Mouse (Mus musculus) heart, embryonic 14.5 days (tissue): ENCODE measurements around the gene Mapk8ip3. TPM values are rescaled to one million over a fixed set of nuclear protein-coding genes. Genes with fewer than 3 reads are reported as not detected.
"Not testable (repeated sequence)": the region's sequence is repeated elsewhere in the genome, so short reads cannot be mapped to it uniquely, and the experiment has no call there.

Experiments used
- ATAC-seq: fragments of 200-750 bp; cut with Nextera tagmentation; 2 replicates; pipeline ENCODE4 v1.8.0; 2017; ENCODE audit warnings: low read depth, moderate TSS enrichment; ENCODE audit not compliant: insufficient number of reproducible peaks, insufficient read depth, low FRiP score
- H3K27ac ChIP-seq, 2 experiments: fragments of 200-500 bp in 1 of 2; fragments of 300-500 bp in 1 of 2; sonication (generic) in 1 of 2; replicated peaks in 1 of 2; 2 replicates each; pipeline ENCODE4 v1.5.1; 2012 to 2014; ENCODE audit warnings: low read depth in 2 of 2, low read length in 2 of 2, control low read depth in 1 of 2, mild to moderate bottlenecking in 1 of 2, mixed read lengths in 1 of 2; ENCODE audit not compliant: control insufficient read depth in 1 of 2, insufficient read depth in 1 of 2
- H3K27me3 ChIP-seq: fragments of 300-500 bp; sonication (generic); 2 replicates; pipeline ENCODE4 v1.6.1; 2014; ENCODE audit warnings: mild to moderate bottlenecking, low read length, control low read depth; ENCODE audit not compliant: control insufficient read depth, insufficient read depth
- H3K36me3 ChIP-seq: fragments of 300-500 bp; sonication (generic); 2 replicates; pipeline ENCODE4 v1.6.1; 2014; ENCODE audit warnings: mild to moderate bottlenecking, control low read depth, low read length, mixed read lengths; ENCODE audit not compliant: control insufficient read depth, insufficient read depth
- H3K4me1 ChIP-seq, 2 experiments: fragments of 200-500 bp in 1 of 2; fragments of 300-500 bp in 1 of 2; sonication (generic) in 1 of 2; 2 replicates each; pipeline ENCODE4 v1.6.1; 2012 to 2014; ENCODE audit warnings: low read length in 2 of 2, control low read depth in 1 of 2, mixed read lengths in 1 of 2; ENCODE audit not compliant: control insufficient read depth in 2 of 2, insufficient read depth in 2 of 2
- H3K4me2 ChIP-seq: fragments of 300-500 bp; sonication (generic); 2 replicates; pipeline ENCODE4 v1.6.1; 2014; ENCODE audit warnings: mild to moderate bottlenecking, low read length
- H3K4me3 ChIP-seq, 2 experiments: fragments of 200-500 bp in 1 of 2; fragments of 300-500 bp in 1 of 2; sonication (generic) in 1 of 2; 2 replicates each; pipeline ENCODE4 v1.5.1; 2012 to 2014; ENCODE audit warnings: low read length in 2 of 2, mild to moderate bottlenecking in 2 of 2, control low read depth in 1 of 2, low read depth in 1 of 2, moderate library complexity in 1 of 2; ENCODE audit not compliant: control insufficient read depth in 1 of 2, insufficient read depth in 1 of 2
- H3K9ac ChIP-seq: fragments of 300-500 bp; sonication (generic); 2 replicates; pipeline ENCODE4 v1.6.1; 2014; ENCODE audit warnings: mild to moderate bottlenecking, low read length
- H3K9me3 ChIP-seq: fragments of 300-500 bp; sonication (generic); 2 replicates; pipeline ENCODE4 v1.6.1; 2016; ENCODE audit warnings: low read length, control low read depth; ENCODE audit not compliant: control insufficient read depth
- WGBS: fragments of 180-500 bp; shearing (Covaris S2); extraction: QIAGEN DNeasy Blood & Tissue Kit; methylation state at CpG from one replicate; pipeline ENCODE4 v1.1.7; 2014; 5-methylcytosine and 5-hydroxymethylcytosine counted together
- polyA plus RNA-seq: library from polyadenylated mRNA; unstranded; fragments of >200 nt; fragmentation: Nextera tagmentation; extraction: Ambion mirVana; gene quantifications from 2 replicates; pipeline ENCODE4 v1.2.1, GENCODE M21; 2014

Mapk8ip3 gene
- polyA plus RNA-seq, 1 experiment from 2014 or later, result 27.8 TPM

GRCm38 (mm10) chr17:24948204-24948603, 11.4 kb upstream of the Mapk8ip3 start:
- H3K9ac ChIP-seq, result no peak overlapping the region
- no peak for ATAC-seq
- no peaks in the 10 kb centered on the region for H3K9me3 ChIP-seq
- peaks cover 82% of the 10 kb centered on the region for H3K36me3 ChIP-seq
- no peak overlapping the region for H3K27ac ChIP-seq
- H3K27me3 ChIP-seq, result no peaks in the 10 kb centered on the region
- H3K4me3 ChIP-seq, result no peak overlapping the region
- H3K4me2 ChIP-seq, result no peak overlapping the region
- WGBS, result 96% methylated on average over 5 of the region's 5 CpGs
- H3K4me1 ChIP-seq, result no peaks in the 10 kb centered on the region

GRCm38 (mm10) chr17:24943589-24943988, 6.8 kb upstream of the Mapk8ip3 start:
- not testable (repeated sequence) for H3K4me2 ChIP-seq, H3K4me3 ChIP-seq, H3K27ac ChIP-seq, H3K4me1 ChIP-seq, H3K9ac ChIP-seq, ATAC-seq, H3K9me3 ChIP-seq, H3K27me3 ChIP-seq
- WGBS, result 76% methylated on average over 1 of the region's 1 CpGs
- H3K36me3 ChIP-seq, result peaks cover 52% of the 10 kb centered on the region

- Histone ChIP-seq H3K9ac (no peak overlapping the region), H3K9me3 (no peaks in the 10 kb centered on the region), H3K36me3 (peaks cover 46% of the 10 kb centered on the region), H3K4me3 (no peak overlapping the region), H3K4me1 (no peaks in the 10 kb centered on the region), H3K4me2 (no peak overlapping the region), H3K27ac (no peak overlapping the region), H3K27me3 (no peaks in the 10 kb centered on the region)
- WGBS, result 93% methylated on average over 7 of the region's 7 CpGs
- no peak for ATAC-seq
These were observed 6.3 kb upstream of the Mapk8ip3 start for GRCm38 (mm10) chr17:24943036-24943435.

- not testable (repeated sequence) for H3K4me1 ChIP-seq, H3K27me3 ChIP-seq, H3K4me3 ChIP-seq, H3K4me2 ChIP-seq, H3K27ac ChIP-seq, ATAC-seq, H3K9ac ChIP-seq, H3K9me3 ChIP-seq
- WGBS, result 15% methylated on average over 2 of the region's 2 CpGs
- peaks cover 41% of the 10 kb centered on the region for H3K36me3 ChIP-seq
These were observed 5.7 kb upstream of the Mapk8ip3 start for GRCm38 (mm10) chr17:24942453-24942852.

- 49% methylated on average over 6 of the region's 6 CpGs for WGBS
- H3K4me1 ChIP-seq, result peaks cover 6 to 19% of the 10 kb centered on the region in 2 experiments
These were observed 489 bp upstream of the Mapk8ip3 start for GRCm38 (mm10) chr17:24937266-24937665.

GRCm38 (mm10) chr17:24935666-24936065, 1.1 kb downstream of the Mapk8ip3 start:
- Histone ChIP-seq H3K27me3 (no peaks in the 10 kb centered on the region), H3K4me3 (peak overlapping the region; percentile 11 to 73; a peak in 3 of 4 replicates), H3K4me1 (peaks cover 6 to 19% of the 10 kb centered on the region in 2 experiments), H3K9ac (peak overlapping the region; percentile 80), H3K36me3 (peaks cover 23% of the 10 kb centered on the region; the same call in 1 of the 2 replicates), H3K9me3 (no peaks in the 10 kb centered on the region), H3K27ac (no peak overlapping the region), H3K4me2 (peak overlapping the region; percentile 68)
- ATAC-seq, result no peak; the same call in 1 of the 2 replicates

More at GRCm38 (mm10) chr17:24937266-24937665, 489 bp upstream of the Mapk8ip3 start:
- peak overlapping the region; percentile 68 for H3K4me2 ChIP-seq
- peak overlapping the region; percentile 73 to 80 for H3K4me3 ChIP-seq
- H3K9ac ChIP-seq, result peak overlapping the region; percentile 80
- no peaks in the 10 kb centered on the region for H3K27me3 ChIP-seq
- peak overlapping the region; percentile 63 to 83 for H3K27ac ChIP-seq
- H3K36me3 ChIP-seq, result peaks cover 16% of the 10 kb centered on the region; the same call in 1 of the 2 replicates
- no peaks in the 10 kb centered on the region for H3K9me3 ChIP-seq
- ATAC-seq, result no peak

GRCm38 (mm10) chr17:24934926-24935325, 1.9 kb downstream of the Mapk8ip3 start:
- Histone ChIP-seq H3K36me3 (peaks cover 23% of the 10 kb centered on the region; the same call in 1 of the 2 replicates), H3K27ac (no peak overlapping the region), H3K27me3 (no peaks in the 10 kb centered on the region), H3K4me1 (peaks cover 6 to 19% of the 10 kb centered on the region in 2 experiments), H3K9me3 (no peaks in the 10 kb centered on the region), H3K9ac (peak overlapping the region; percentile 80), H3K4me2 (peak overlapping the region; percentile 68), H3K4me3 (peak overlapping the region; percentile 3 to 73; a peak in 3 of 4 replicates)
- ATAC-seq, result no peak
- 20% methylated on average over 4 of the region's 4 CpGs for WGBS

GRCm38 (mm10) chr17:24933163-24933562, 3.6 kb downstream of the Mapk8ip3 start:
- H3K4me3 ChIP-seq, result no peak overlapping the region
- ATAC-seq, result no peak
- H3K4me2 ChIP-seq, result no peak overlapping the region
- no peak overlapping the region for H3K9ac ChIP-seq
- peaks cover 6 to 19% of the 10 kb centered on the region in 2 experiments for H3K4me1 ChIP-seq
- H3K27me3 ChIP-seq, result no peaks in the 10 kb centered on the region
- WGBS, result 84% methylated on average over 4 of the region's 4 CpGs
- H3K9me3 ChIP-seq, result no peaks in the 10 kb centered on the region
- no peak overlapping the region for H3K27ac ChIP-seq
- peaks cover 23% of the 10 kb centered on the region; the same call in 1 of the 2 replicates for H3K36me3 ChIP-seq
